Mouse (Mus musculus) intestine, postnatal 0 days (tissue): ENCODE measurements at regions not wholly inside any gene's neighbourhood (a gene's known extent, or its start where the extent isn't known, plus 50 kb on each side); places are given as distances from the start of the nearest gene placed in this dataset.

ENCODE experiments used
- ATAC-seq: fragments of 200-750 bp; cut with Nextera tagmentation; 2 replicates; pipeline ENCODE4 v1.8.0; 2017; ENCODE audit warnings: mild to moderate bottlenecking, moderate TSS enrichment, moderate library complexity
- H3K27ac ChIP-seq: fragments of 300-500 bp; sonication (generic); 2 replicates; pipeline ENCODE4 v1.5.1; 2014; ENCODE audit warnings: mild to moderate bottlenecking, low read depth, low read length, moderate library complexity
- H3K27me3 ChIP-seq: fragments of 300-500 bp; sonication (generic); replicated peaks from 2 replicates; pipeline ENCODE4 v1.6.1; 2014; ENCODE audit warnings: low read length, mixed read lengths; ENCODE audit not compliant: control insufficient read depth, insufficient read depth
- H3K36me3 ChIP-seq: fragments of 300-500 bp; sonication (generic); 2 replicates; pipeline ENCODE4 v1.6.1; 2014; ENCODE audit warnings: mild to moderate bottlenecking, moderate library complexity; ENCODE audit not compliant: control insufficient read depth, insufficient read depth
- H3K4me1 ChIP-seq: fragments of 300-500 bp; sonication (generic); replicated peaks from 2 replicates; pipeline ENCODE4 v1.6.1; 2014; ENCODE audit warnings: antibody characterized with exemption, low read length, mixed read lengths; ENCODE audit not compliant: control insufficient read depth, insufficient read depth
- H3K4me2 ChIP-seq: fragments of 300-500 bp; sonication (generic); replicated peaks from 2 replicates; pipeline ENCODE4 v1.6.1; 2014; ENCODE audit warnings: low read depth, mild to moderate bottlenecking, moderate library complexity
- H3K4me3 ChIP-seq: fragments of 300-500 bp; sonication (generic); 2 replicates; pipeline ENCODE4 v1.5.1; 2014; ENCODE audit warnings: low read depth, low read length
- H3K9ac ChIP-seq: fragments of 300-500 bp; sonication (generic); 2 replicates; pipeline ENCODE4 v1.6.1; 2014; ENCODE audit warnings: mild to moderate bottlenecking, low read depth, low read length
- H3K9me3 ChIP-seq: fragments of 300-500 bp; sonication (generic); 2 replicates; pipeline ENCODE4 v1.6.1; 2016; ENCODE audit warnings: mixed run types; ENCODE audit not compliant: control insufficient read depth
- CTCF ChIP-seq: sonication (generic); IDR thresholded peaks from 2 replicates; pipeline ENCODE4 v1.5.1; 2016; ENCODE audit warnings: low read depth, mild to moderate bottlenecking, control low read depth, antibody characterized with exemption, moderate library complexity
- WGBS: fragments of 180-500 bp; shearing (Covaris S2); extraction: QIAGEN DNeasy Blood & Tissue Kit; methylation state at CpG from one replicate; pipeline ENCODE4 v1.1.7; 2014; 5-methylcytosine and 5-hydroxymethylcytosine counted together

DNA sequence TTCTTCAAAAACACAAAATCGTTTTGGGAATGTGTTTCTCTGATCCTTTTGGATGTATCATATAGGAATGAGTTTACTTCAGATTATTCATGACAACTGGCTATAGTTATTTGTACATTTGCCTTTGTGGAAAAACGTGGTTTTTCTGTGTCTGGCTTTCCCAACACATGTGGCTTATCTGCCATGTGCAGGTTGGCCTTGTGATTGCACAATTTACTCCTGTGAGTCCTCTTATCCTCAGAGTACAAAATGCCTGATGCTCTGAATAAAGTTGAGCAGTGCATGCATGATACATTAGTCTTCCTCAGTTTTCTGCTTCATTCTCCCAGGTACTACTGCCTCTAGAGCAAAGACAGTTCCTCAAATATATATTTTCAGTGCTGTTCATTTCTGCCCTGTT, 881.6 kb downstream of the Lrfn5 start:
- H3K9ac ChIP-seq, result no peak overlapping the region
- H3K27me3 ChIP-seq, result no peaks in the 10 kb centered on the region
- ATAC-seq, result no peak
- no peaks in the 10 kb centered on the region for H3K4me1 ChIP-seq
- no peaks in the 10 kb centered on the region for H3K9me3 ChIP-seq
- no peak for TF ChIP-seq CTCF
- 44% methylated on average over 2 of the region's 2 CpGs for WGBS
- no peak overlapping the region for H3K4me2 ChIP-seq
- H3K4me3 ChIP-seq, result no peak overlapping the region
- no peak overlapping the region for H3K27ac ChIP-seq
- no peaks in the 10 kb centered on the region for H3K36me3 ChIP-seq

DNA sequence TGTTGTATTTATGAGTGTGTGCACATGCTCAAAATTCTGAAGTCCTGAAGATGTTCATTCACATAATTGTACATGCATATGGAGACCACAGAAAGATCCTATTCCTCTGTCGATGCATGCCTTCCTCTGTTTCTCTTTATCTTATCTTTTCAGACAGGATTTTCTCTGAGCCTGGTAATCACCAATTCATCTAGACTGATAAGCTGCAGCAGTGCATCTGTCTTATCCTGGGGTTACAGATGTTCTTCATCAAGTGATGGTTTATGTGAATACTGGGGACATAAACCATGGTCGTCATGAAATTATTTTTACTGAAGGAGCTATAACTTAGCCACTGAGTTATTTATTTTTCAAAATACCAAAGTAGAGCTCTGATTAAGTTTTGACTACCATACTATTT, 905.7 kb downstream of the Lrfn5 start:
- TF ChIP-seq CTCF, result no peak
- Histone ChIP-seq H3K4me2 (no peak overlapping the region), H3K27ac (no peak overlapping the region), H3K36me3 (no peaks in the 10 kb centered on the region), H3K4me1 (no peaks in the 10 kb centered on the region), H3K9ac (no peak overlapping the region), H3K9me3 (no peaks in the 10 kb centered on the region), H3K4me3 (no peak overlapping the region), H3K27me3 (no peaks in the 10 kb centered on the region)
- ATAC-seq, result no peak
- WGBS, result 28% methylated on average over 2 of the region's 2 CpGs

DNA sequence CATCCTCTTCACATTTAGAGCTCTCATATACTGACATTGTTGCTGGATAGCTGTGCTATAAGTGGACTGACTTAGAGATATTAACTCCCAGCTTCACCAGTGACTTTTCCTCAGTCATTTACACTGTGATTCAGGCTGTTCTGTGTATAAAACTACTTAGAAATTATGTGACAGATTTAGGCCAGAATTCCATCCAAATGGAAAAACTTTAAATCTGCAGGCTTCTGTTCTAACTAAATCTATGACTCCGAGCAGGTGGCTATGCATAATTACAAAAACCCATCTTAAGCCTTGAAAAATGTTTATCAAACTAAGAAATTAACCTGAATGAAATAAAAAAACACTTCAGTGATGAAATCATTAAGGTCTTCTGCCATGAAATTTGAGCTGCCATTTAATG, 927.7 kb downstream of the Lrfn5 start:
- Histone ChIP-seq H3K9me3 (no peaks in the 10 kb centered on the region), H3K9ac (no peak overlapping the region), H3K36me3 (no peaks in the 10 kb centered on the region), H3K4me1 (no peaks in the 10 kb centered on the region), H3K27me3 (no peaks in the 10 kb centered on the region), H3K4me3 (no peak overlapping the region), H3K4me2 (no peak overlapping the region), H3K27ac (no peak overlapping the region)
- no peak for ATAC-seq
- no peak for TF ChIP-seq CTCF
- 82% methylated on average over 1 of the region's 1 CpGs for WGBS

DNA sequence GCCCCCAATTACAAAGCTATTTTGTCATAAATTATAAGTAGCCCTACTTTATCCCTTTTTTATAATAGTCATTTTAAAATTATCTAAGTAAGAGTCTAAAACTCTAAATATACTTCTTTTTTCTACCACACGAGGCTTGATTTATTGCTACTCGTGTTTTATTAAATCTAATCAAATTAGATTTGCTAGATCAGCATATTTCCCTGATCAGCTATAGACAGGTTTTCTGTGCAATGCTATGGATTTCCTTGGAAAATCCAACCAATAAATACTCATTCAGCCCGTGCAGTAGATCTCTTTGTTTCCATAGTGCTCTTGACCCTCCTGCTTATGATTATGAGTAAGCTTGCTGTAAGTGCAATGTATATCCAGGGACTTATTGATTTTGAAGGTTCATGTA, 960.4 kb downstream of the Lrfn5 start:
- TF ChIP-seq CTCF, result no peak
- WGBS, result 79% methylated on average over 3 of the region's 3 CpGs
- Histone ChIP-seq H3K27ac (no peak overlapping the region), H3K9me3 (no peaks in the 10 kb centered on the region), H3K27me3 (no peaks in the 10 kb centered on the region), H3K4me1 (no peaks in the 10 kb centered on the region), H3K9ac (no peak overlapping the region), H3K4me3 (no peak overlapping the region), H3K4me2 (no peak overlapping the region), H3K36me3 (no peaks in the 10 kb centered on the region)
- no peak for ATAC-seq

DNA sequence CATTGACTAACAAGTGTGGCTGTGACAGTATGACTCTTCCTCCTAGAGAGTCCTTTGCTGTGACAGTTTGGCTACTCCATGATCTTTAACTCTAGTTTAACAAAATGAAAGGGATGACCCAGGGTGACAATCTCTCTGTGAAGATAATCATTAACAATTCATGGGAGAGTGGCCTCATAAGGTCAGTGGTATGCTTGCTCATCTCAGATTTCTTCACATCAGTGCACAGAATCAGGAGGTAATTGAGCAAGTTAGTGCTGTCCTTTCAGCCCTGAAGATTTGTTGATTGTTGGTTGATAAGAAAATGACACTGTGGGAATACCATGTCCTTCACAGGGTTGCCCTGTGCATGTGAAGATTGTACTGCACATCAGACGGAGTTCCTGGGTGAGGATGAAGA, 1005.6 kb downstream of the Lrfn5 start:
- H3K9me3 ChIP-seq, result no peaks in the 10 kb centered on the region
- H3K9ac ChIP-seq, result no peak overlapping the region
- no peak overlapping the region for H3K27ac ChIP-seq
- WGBS, result 30% methylated on average over 1 of the region's 1 CpGs
- no peak overlapping the region for H3K4me2 ChIP-seq
- H3K4me3 ChIP-seq, result no peak overlapping the region
- no peak for ATAC-seq
- no peak for TF ChIP-seq CTCF
- H3K36me3 ChIP-seq, result no peaks in the 10 kb centered on the region
- H3K27me3 ChIP-seq, result no peaks in the 10 kb centered on the region
- no peaks in the 10 kb centered on the region for H3K4me1 ChIP-seq

DNA sequence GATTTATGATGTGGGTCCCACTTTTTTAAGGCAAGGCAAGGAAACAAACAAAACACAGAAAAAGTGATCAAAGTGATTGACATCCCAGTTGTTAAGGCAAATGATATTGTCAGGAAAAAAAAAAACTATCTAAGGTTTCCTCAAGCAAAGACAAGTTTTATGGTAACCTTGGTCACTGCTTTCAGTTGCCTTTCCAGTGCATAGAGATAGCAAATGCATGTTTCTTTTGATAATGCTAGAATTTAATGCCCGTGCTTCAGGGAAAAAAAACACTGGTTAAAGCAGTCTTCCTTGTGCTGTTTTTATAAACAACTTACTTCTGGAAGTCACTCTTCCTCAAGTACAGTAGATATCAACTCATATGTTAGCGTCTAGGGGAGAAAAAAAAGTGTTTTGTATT, 1029.4 kb downstream of the Lrfn5 start:
- ATAC-seq, result no peak
- WGBS, result 62% methylated on average over 2 of the region's 2 CpGs
- no peaks in the 10 kb centered on the region for H3K36me3 ChIP-seq
- no peak overlapping the region for H3K4me2 ChIP-seq
- H3K27me3 ChIP-seq, result no peaks in the 10 kb centered on the region
- no peak for TF ChIP-seq CTCF
- no peaks in the 10 kb centered on the region for H3K9me3 ChIP-seq
- H3K4me3 ChIP-seq, result no peak overlapping the region
- H3K4me1 ChIP-seq, result no peaks in the 10 kb centered on the region
- no peak overlapping the region for H3K27ac ChIP-seq
- no peak overlapping the region for H3K9ac ChIP-seq

DNA sequence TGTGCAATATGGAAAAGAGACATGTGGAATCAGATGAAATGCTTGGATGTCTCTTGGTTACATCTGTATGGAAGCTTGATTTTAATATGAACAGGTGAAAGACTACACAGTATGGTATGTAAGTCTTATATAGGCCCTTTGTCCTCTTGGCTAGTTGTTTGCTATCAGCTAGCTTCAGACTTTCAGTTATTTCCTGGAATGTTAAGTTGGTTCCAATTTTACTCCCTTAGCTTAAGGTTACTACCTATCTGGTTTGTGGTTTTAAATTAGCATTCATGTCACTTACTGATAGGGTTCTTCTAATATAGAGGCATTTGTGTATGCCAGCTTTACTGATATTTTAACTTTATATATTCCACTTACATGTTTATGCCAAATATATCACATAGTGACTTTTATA, 1031.7 kb downstream of the Lrfn5 start:
- ATAC-seq, result no peak
- H3K9ac ChIP-seq, result no peak overlapping the region
- no peaks in the 10 kb centered on the region for H3K36me3 ChIP-seq
- no peak overlapping the region for H3K4me2 ChIP-seq
- H3K27ac ChIP-seq, result no peak overlapping the region
- H3K4me3 ChIP-seq, result no peak overlapping the region
- no peaks in the 10 kb centered on the region for H3K4me1 ChIP-seq
- H3K9me3 ChIP-seq, result no peaks in the 10 kb centered on the region
- TF ChIP-seq CTCF, result no peak
- H3K27me3 ChIP-seq, result no peaks in the 10 kb centered on the region
